Mouse (Mus musculus) forebrain, embryonic 12.5 days (tissue): ENCODE results near the gene Rnf2. TPM values are rescaled to one million over a fixed set of nuclear protein-coding genes. Genes with fewer than 3 reads are reported as not detected.
"Not testable (repeated sequence)": the region's sequence is repeated elsewhere in the genome, so short reads cannot be mapped to it uniquely, and the experiment has no call there.

Experiments used
- ATAC-seq: fragments of 200-750 bp; cut with Nextera tagmentation; 2 replicates; pipeline ENCODE4 v1.8.0; 2017; ENCODE audit warnings: moderate TSS enrichment; ENCODE audit not compliant: low FRiP score
- H3K27ac ChIP-seq: fragments of 300-500 bp; sonication (generic); 2 replicates; pipeline ENCODE4 v1.5.1; 2016; ENCODE audit warnings: mild to moderate bottlenecking
- H3K27me3 ChIP-seq: fragments of 300-500 bp; sonication (generic); 2 replicates; pipeline ENCODE4 v1.6.1; 2016; ENCODE audit warnings: mild to moderate bottlenecking
- H3K36me3 ChIP-seq: fragments of 300-500 bp; sonication (generic); replicated peaks from 2 replicates; pipeline ENCODE4 v1.6.1; 2016; ENCODE audit warnings: mild to moderate bottlenecking
- H3K4me1 ChIP-seq: fragments of 300-500 bp; sonication (generic); 2 replicates; pipeline ENCODE4 v1.6.1; 2016
- H3K4me2 ChIP-seq: fragments of 300-500 bp; sonication (generic); 2 replicates; pipeline ENCODE4 v1.6.1; 2016; ENCODE audit warnings: mild to moderate bottlenecking, moderate library complexity
- H3K4me3 ChIP-seq: fragments of 300-500 bp; sonication (generic); replicated peaks from 2 replicates; pipeline ENCODE4 v1.5.1; 2016; ENCODE audit warnings: mild to moderate bottlenecking
- H3K9ac ChIP-seq: fragments of 300-500 bp; sonication (generic); 2 replicates; pipeline ENCODE4 v1.6.1; 2016; ENCODE audit warnings: mild to moderate bottlenecking
- H3K9me3 ChIP-seq: fragments of 300-500 bp; sonication (generic); 2 replicates; pipeline ENCODE4 v1.6.1; 2016
- WGBS: fragments of 180-500 bp; shearing (Covaris S2); methylation state at CpG from one replicate; pipeline ENCODE4 v1.1.7; 2016; 5-methylcytosine and 5-hydroxymethylcytosine counted together
- polyA plus RNA-seq: library from polyadenylated mRNA; unstranded; fragments of >200 nt; fragmentation: Nextera tagmentation; extraction: Ambion mirVana; gene quantifications from 2 replicates; pipeline ENCODE4 v1.2.1, GENCODE M21; 2016

Gene Rnf2
- polyA plus RNA-seq, 1 experiment from 2014 or later, result 139 TPM

DNA sequence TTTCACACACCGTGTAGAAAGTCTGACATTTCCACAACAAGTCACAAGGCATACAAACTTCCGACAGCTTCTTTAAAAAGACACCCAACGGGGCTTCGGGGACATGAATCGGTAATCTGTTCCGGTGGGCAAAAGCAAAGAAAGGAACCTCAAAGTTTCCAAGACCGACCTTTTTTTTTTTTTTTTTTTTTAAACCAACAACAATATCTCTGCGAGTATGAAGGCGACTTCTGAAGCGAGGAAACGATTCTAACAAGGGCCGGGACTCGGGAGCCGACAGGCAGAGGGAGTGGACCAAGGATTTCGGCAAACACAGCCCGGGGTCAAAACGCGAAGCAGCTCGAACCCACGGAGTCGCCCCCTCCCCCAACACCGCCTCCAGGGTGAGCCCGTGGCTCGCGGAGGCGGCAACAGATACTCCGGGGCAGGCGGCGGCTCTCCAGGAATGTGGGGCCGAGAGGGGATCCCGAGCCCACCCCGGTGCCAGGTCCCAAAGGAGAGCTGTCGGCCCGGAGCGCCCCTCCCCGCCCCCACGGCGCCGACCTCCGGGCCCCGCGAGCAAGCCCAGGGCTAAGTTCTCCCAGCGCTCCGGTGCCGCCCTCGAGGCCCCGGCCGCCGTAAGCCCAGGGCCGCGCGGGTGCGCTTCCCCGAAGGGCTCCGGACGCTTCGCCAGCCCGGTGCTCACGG lies 797 bp downstream of the Rnf2 start:
- no peaks in the 10 kb centered on the region for H3K9me3 ChIP-seq
- peaks cover 11% of the 10 kb centered on the region for H3K4me1 ChIP-seq
- WGBS, result under 1% methylated on average over 43 of the region's 59 CpGs
- no peaks in the 10 kb centered on the region for H3K36me3 ChIP-seq
- ATAC-seq, result peak; percentile 49
- H3K27ac ChIP-seq, result peak overlapping the region; percentile 99
- H3K9ac ChIP-seq, result peak overlapping the region; percentile 98
- peak overlapping the region; percentile 85 for H3K4me3 ChIP-seq
- H3K4me2 ChIP-seq, result peak overlapping the region; percentile 61
- H3K27me3 ChIP-seq, result no peaks in the 10 kb centered on the region

DNA sequence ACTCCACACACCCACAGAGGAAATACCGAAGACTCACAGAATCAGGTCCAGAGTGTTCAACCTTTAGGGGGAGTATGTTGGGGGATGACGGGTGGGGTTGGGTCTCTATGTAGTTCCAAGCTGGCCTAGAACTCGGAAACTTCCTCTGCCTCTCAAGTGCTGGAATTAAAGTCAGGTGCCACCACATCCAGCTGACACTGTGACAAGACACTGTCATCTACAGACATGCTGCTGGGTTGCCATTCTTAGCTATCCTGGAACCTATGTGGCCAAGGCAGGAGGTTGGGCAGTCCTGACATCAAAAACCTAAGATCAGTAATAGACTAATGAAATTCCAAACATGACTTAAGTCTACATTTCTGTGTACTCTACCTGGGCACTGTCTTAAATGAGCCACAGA lies 2.4 kb downstream of the Rnf2 start:
- no peak for ATAC-seq
- 79% methylated on average over 3 of the region's 3 CpGs for WGBS
- H3K4me2 ChIP-seq, result peak overlapping the region; percentile 24; the same call in 1 of the 2 replicates
- no peaks in the 10 kb centered on the region for H3K9me3 ChIP-seq
- no peak overlapping the region for H3K4me3 ChIP-seq
- H3K27ac ChIP-seq, result no peak overlapping the region
- no peak overlapping the region for H3K9ac ChIP-seq
- no peaks in the 10 kb centered on the region for H3K36me3 ChIP-seq
- peaks cover 15% of the 10 kb centered on the region for H3K4me1 ChIP-seq
- no peaks in the 10 kb centered on the region for H3K27me3 ChIP-seq

DNA sequence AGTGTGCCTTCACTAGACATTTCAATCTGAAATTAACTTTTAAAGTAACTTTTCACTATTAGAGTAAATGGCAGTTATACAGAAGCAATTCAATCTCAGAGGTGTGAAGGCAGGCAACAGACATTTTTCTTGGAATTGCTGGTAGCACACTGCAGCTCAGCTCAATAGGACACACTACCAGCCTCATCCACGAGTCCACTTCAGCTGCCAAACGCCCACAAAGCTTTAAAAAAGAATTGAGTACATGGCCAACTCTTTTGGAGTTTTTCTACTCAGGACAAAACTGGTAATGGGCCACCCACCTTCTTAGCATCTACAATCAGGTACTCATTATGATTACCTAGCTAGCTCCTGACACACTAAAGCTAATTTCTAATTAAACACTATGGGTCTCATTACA lies 2.8 kb downstream of the Rnf2 start:
- Histone ChIP-seq H3K9me3 (no peaks in the 10 kb centered on the region), H3K4me1 (peaks cover 15% of the 10 kb centered on the region), H3K27me3 (no peaks in the 10 kb centered on the region), H3K9ac (no peak overlapping the region), H3K36me3 (no peaks in the 10 kb centered on the region), H3K27ac (no peak overlapping the region), H3K4me3 (no peak overlapping the region), H3K4me2 (no peak overlapping the region)
- WGBS, result 50% methylated on average over 2 of the region's 2 CpGs
- ATAC-seq, result no peak

DNA sequence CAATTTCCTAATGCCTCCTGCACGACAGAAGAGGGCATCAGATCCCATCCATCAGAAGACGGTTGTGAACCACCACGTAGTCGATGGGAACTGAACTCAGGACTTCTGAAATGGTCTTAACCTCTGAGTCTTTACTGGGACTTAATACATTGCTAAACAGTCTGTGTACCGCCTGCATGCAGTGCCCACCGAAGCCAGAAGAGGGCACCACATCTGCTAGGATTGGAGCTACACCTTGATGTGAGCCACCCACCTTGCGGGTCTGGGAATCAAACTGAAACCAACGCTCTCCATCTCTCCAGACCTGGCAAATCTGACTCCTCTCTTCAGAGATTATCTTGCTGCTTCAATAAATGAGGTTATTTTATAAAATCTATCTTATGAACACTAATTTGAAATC lies 3.7 kb downstream of the Rnf2 start:
- H3K4me3 ChIP-seq, result no peak overlapping the region
- H3K9ac ChIP-seq, result no peak overlapping the region
- H3K36me3 ChIP-seq, result no peaks in the 10 kb centered on the region
- ATAC-seq, result no peak
- WGBS, result 92% methylated on average over 8 of the region's 8 CpGs
- H3K4me1 ChIP-seq, result peaks cover 15% of the 10 kb centered on the region
- H3K4me2 ChIP-seq, result no peak overlapping the region
- H3K9me3 ChIP-seq, result no peaks in the 10 kb centered on the region
- H3K27ac ChIP-seq, result no peak overlapping the region
- no peaks in the 10 kb centered on the region for H3K27me3 ChIP-seq

DNA sequence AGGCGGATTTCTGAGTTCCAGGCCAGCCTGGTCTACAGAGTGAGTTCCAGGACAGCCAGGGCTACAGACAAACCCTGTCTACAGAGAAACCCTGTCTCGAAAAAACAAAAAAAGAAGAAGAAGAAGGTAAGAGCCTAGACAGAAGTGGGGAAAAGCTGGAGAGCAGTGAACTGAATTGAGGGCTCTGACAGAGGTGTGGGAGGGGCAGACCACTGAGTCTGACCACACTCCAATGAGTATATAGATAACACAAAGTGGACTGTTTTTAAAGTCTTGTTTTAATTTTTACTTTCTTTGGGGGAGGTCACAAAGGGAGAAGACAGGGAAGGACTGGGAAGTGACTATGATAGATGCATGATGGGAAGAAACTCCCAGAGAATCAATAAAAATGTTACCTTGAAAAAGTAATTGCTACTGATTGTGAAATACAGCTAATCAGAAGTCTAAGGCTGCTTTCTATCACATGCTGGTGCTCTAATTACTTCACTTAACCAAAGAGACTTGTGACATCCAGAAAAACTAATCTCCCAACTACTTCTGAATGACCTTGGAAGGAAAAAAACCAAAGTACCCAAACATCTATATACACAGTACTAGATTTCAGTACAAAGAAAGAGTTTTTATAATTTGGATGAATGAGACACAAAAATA lies 5.0 kb downstream of the Rnf2 start:
- H3K4me1 ChIP-seq, result peaks cover 18% of the 10 kb centered on the region
- H3K27ac ChIP-seq, result no peak overlapping the region
- no peaks in the 10 kb centered on the region for H3K36me3 ChIP-seq
- no peaks in the 10 kb centered on the region for H3K9me3 ChIP-seq
- H3K27me3 ChIP-seq, result no peaks in the 10 kb centered on the region
- no peak for ATAC-seq
- H3K9ac ChIP-seq, result no peak overlapping the region
- no peak overlapping the region for H3K4me3 ChIP-seq
- no peak overlapping the region for H3K4me2 ChIP-seq
- WGBS, result 88% methylated on average over 2 of the region's 2 CpGs

DNA sequence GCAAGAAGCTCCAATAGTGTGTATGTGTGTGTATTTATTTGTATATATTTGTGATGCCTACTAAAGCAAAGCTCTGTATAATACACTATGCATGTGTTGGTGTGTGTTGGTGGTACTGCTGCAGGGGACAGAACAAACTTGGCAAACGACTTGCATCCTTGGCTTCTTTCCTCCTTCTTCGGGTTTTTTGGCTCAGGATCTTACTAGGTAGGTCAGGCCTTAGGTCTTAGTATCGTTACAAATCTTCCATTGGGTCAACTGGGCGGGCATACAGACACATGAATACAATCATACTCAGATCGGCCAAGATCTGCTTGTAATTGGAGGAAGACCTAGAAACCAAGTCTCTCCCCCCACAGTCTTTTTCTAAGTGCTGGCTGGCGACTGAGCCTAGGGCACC lies 6.0 kb downstream of the Rnf2 start:
- H3K36me3 ChIP-seq, result no peaks in the 10 kb centered on the region
- ATAC-seq, result no peak
- H3K9me3 ChIP-seq, result no peaks in the 10 kb centered on the region
- H3K4me3 ChIP-seq, result no peak overlapping the region
- no peaks in the 10 kb centered on the region for H3K27me3 ChIP-seq
- 75% methylated on average over 6 of the region's 6 CpGs for WGBS
- H3K9ac ChIP-seq, result no peak overlapping the region
- H3K27ac ChIP-seq, result no peak overlapping the region
- H3K4me1 ChIP-seq, result peaks cover 19% of the 10 kb centered on the region
- H3K4me2 ChIP-seq, result no peak overlapping the region

DNA sequence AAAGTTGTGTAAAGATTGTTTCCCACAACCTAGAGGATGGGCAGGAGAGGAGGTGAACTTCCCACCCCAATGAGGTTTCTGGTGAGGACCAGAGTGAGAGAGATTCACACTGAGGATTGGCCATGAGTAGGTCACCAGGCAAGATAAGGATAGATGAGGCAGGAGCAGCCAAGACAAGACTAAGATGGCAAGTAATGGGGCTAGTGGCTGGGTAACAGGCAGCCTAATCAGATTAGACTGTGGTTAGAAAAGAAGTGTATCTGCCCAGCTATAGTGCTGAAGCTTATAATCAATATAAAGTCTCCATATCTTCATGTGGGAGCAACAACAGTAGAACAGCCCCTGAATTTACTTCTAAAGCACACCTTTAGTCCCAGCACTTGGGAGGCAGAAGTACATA lies 6.9 kb downstream of the Rnf2 start:
- Histone ChIP-seq H3K9ac (no peak overlapping the region), H3K36me3 (0 out of 2 replicates have a peak, but pooled peaks cover 1% of the 10 kb centered on the region), H3K27ac (no peak overlapping the region), H3K4me2 (no peak overlapping the region), H3K4me1 (peaks cover 16% of the 10 kb centered on the region), H3K9me3 (no peaks in the 10 kb centered on the region), H3K4me3 (no peak overlapping the region), H3K27me3 (no peaks in the 10 kb centered on the region)
- no peak for ATAC-seq

DNA sequence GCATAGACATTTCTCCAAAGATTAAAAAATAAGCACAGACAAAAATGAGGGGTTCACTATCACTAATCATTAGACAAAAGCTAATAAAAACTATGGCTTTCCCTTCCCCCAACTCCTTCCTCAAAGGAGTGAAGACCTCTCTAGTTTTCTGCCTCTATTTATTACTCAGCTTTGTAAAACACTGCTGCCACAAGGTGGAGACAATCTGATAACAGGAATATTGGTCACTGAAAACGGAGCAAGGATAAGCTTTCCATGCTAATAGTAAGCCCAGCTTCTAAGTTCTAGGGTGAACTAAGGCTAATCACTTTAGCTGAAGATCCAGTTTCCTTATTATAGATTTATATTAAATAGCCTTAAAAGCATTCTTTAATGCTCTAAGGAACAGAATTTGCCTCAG lies 8.3 kb downstream of the Rnf2 start:
- H3K4me1 ChIP-seq, result peaks cover 10% of the 10 kb centered on the region
- H3K27ac ChIP-seq, result no peak overlapping the region
- 55% methylated on average over 1 of the region's 1 CpGs for WGBS
- ATAC-seq, result no peak
- H3K9me3 ChIP-seq, result no peaks in the 10 kb centered on the region
- H3K4me2 ChIP-seq, result no peak overlapping the region
- no peaks in the 10 kb centered on the region for H3K27me3 ChIP-seq
- 0 out of 2 replicates have a peak, but pooled peaks cover 4% of the 10 kb centered on the region for H3K36me3 ChIP-seq
- H3K4me3 ChIP-seq, result no peak overlapping the region
- H3K9ac ChIP-seq, result no peak overlapping the region

DNA sequence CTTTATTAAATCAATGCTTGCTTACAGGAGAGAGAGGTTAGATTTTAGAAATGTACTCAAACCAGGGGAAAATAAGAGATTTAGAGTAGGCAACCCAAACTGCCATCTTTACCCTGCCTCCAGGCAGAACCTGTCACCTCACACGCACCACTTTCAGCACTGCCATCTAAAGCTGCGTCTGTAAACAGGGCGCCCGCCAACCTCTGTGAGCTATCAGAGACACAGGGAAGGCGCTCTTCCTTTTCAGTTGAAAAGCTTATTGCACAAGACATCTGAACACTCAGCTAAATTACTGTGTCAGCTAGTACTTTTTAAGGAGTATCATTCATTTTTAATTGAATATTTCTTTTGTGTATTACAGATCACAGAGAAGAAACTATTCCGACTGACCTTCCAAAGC lies 10.9 kb downstream of the Rnf2 start:
- Histone ChIP-seq H3K4me2 (no peak overlapping the region), H3K9me3 (no peaks in the 10 kb centered on the region), H3K27ac (no peak overlapping the region), H3K4me1 (peaks cover 7% of the 10 kb centered on the region), H3K27me3 (no peaks in the 10 kb centered on the region), H3K9ac (no peak overlapping the region), H3K36me3 (0 out of 2 replicates have a peak, but pooled peaks cover 4% of the 10 kb centered on the region), H3K4me3 (no peak overlapping the region)
- WGBS, result 81% methylated on average over 6 of the region's 6 CpGs
- ATAC-seq, result no peak

DNA sequence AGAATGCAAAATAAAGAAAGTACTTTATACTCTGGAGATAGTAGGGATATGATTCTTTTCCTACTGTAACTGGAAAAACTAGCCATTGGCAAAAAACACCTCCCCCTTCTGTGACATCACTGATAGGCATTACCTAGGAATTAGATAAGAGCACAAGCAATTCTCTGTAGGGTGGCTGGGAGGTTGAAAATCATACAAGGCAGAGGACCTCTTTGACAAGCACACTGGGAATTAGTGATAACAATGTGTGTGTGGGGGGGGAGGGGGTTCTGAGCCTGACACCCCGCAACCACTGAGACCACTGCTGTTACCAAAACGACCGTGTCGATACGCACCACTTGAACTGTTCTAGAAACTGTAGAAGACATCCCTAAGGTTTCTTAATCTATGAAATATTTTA lies 16.0 kb downstream of the Rnf2 start:
- H3K9ac ChIP-seq, result no peak overlapping the region
- WGBS, result 91% methylated on average over 5 of the region's 5 CpGs
- H3K4me3 ChIP-seq, result no peak overlapping the region
- H3K36me3 ChIP-seq, result peaks cover 14% of the 10 kb centered on the region; the same call in 1 of the 2 replicates
- ATAC-seq, result no peak
- H3K4me1 ChIP-seq, result no peaks in the 10 kb centered on the region
- H3K9me3 ChIP-seq, result no peaks in the 10 kb centered on the region
- no peak overlapping the region for H3K4me2 ChIP-seq
- H3K27ac ChIP-seq, result no peak overlapping the region
- no peaks in the 10 kb centered on the region for H3K27me3 ChIP-seq

DNA sequence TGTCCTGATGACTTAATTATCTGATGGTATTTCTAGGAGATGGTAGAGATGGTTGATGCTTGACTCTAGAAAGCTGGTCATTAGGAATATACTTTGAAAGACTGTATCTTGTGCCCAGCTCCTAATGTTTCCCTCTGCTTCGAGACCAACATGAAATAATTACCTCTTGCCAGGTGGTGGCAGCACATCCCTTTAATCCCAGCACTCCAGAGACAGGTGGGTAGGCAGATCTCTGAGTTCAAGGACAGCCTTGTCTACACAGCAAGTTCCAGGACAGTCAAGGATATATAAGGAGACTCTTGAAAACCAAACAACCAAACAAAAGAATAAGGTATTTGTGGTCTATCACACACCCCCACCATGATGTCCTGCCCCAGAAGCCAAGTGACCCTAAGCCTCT lies 17.2 kb downstream of the Rnf2 start:
- ATAC-seq, result peak; percentile 36; the same call in 1 of the 2 replicates
- H3K9ac ChIP-seq, result no peak overlapping the region
- no peaks in the 10 kb centered on the region for H3K27me3 ChIP-seq
- H3K36me3 ChIP-seq, result peaks cover 11% of the 10 kb centered on the region; the same call in 1 of the 2 replicates
- H3K9me3 ChIP-seq, result no peaks in the 10 kb centered on the region
- H3K27ac ChIP-seq, result no peak overlapping the region
- H3K4me3 ChIP-seq, result no peak overlapping the region
- H3K4me2 ChIP-seq, result no peak overlapping the region
- WGBS, result 77% methylated on average over 1 of the region's 1 CpGs
- no peaks in the 10 kb centered on the region for H3K4me1 ChIP-seq

DNA sequence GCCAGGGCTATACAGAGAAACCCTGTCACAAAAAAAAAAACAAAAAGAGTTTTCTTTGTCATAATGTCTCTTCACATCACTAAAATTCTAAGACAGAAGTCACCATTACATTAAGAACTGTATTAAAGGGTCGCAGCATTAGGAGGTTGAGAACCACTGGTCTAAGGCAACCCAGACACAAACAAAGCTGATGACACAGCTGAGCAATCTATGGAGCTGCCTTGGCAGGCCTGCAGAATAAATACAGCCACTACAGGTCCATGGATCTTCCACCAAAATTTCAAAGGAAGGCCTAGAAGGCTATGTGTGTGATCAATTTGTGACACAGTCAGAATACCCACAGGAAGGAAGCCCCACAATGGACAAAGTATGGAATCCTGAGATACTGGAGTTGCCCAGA lies 18.3 kb downstream of the Rnf2 start:
- no peak overlapping the region for H3K4me2 ChIP-seq

DNA sequence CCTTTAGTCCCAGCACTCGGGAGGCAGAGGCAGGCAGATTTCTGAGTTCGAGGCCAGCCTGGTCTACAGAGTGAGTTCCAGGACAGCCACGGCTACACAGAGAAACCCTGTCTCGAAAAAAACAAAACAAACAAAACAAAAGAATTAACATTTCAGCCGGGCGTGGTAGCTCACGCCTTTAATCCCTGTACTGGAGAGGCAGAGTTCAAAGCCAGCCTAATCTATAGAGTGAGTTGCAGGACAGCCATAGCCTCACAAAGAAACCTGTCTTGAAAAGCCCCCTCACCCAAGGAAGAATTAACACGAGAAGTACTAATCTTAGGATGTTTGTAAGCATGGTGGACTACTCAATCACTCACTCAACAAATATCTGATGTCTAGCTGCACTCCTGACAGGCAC lies 28.4 kb downstream of the Rnf2 start:
- not testable (repeated sequence) for H3K4me3 ChIP-seq, H3K27ac ChIP-seq, ATAC-seq, H3K4me2 ChIP-seq, H3K9me3 ChIP-seq, H3K9ac ChIP-seq, H3K27me3 ChIP-seq, H3K4me1 ChIP-seq
- H3K36me3 ChIP-seq, result peaks cover 76% of the 10 kb centered on the region
- 88% methylated on average over 8 of the region's 8 CpGs for WGBS

More for the DNA sequence above, 18.3 kb downstream of the Rnf2 start:
- Histone ChIP-seq H3K4me1 (no peaks in the 10 kb centered on the region), H3K9ac (no peak overlapping the region), H3K27ac (no peak overlapping the region), H3K36me3 (peaks cover 15% of the 10 kb centered on the region; the same call in 1 of the 2 replicates), H3K27me3 (no peaks in the 10 kb centered on the region), H3K9me3 (no peaks in the 10 kb centered on the region), H3K4me3 (no peak overlapping the region)
- ATAC-seq, result no peak
- WGBS, result 90% methylated on average over 1 of the region's 1 CpGs
